Mouse (Mus musculus): ENCODE measurements around the gene Fam214b.

The Fam214b gene

GRCm38 (mm10) chr4:43010161-43011038, 35.6 kb downstream of the Fam214b start, which contains the start of gene Fancg:
Gene Fancg, minus strand, starts transcription at chr4:43010506.
- DNase-seq (ENCODE audit: low read depth in 1 of 2, low spot score in 2 of 2), result peak; percentile 36 to 45

GRCm38 (mm10) chr4:43005765-43006164, 40.3 kb downstream of the Fam214b start:
- DNase-seq (ENCODE audit: low read depth in 1 of 2, low spot score in 2 of 2), result no peak

- DNase-seq (ENCODE audit: low read depth in 1 of 2, low spot score in 2 of 2), result no peak
Observed at GRCm38 (mm10) chr4:43004951-43005350, 41.1 kb downstream of the Fam214b start.

GRCm38 (mm10) chr4:43002756-43003439, 43.1 kb downstream of the Fam214b start:
- no peak for DNase-seq (ENCODE audit: low read depth in 1 of 2, low spot score in 2 of 2)

- DNase-seq (ENCODE audit: low read depth in 1 of 2, low spot score in 2 of 2), result no peak
Observed at GRCm38 (mm10) chr4:43001272-43001671, 44.7 kb downstream of the Fam214b start.

- peak; percentile 98 for DNase-seq (ENCODE audit: low read depth in 1 of 2, low spot score in 2 of 2)
Observed at GRCm38 (mm10) chr4:43000141-43000986, 45.7 kb downstream of the Fam214b start, which contains the start of gene Vcp. Gene Vcp, minus strand, starts transcription at chr4:43000507.

GRCm38 (mm10) chr4:42999451-43000140, 46.4 kb downstream of the Fam214b start:
- DNase-seq (ENCODE audit: low read depth in 1 of 2, low spot score in 2 of 2), result peak; percentile 10 to 49

GRCm38 (mm10) chr4:42998022-42998421, 48.0 kb downstream of the Fam214b start:
- DNase-seq (ENCODE audit: low read depth in 1 of 2, low spot score in 2 of 2), result no peak

GRCm38 (mm10) chr4:42988296-42988695, 57.7 kb downstream of the Fam214b start:
- DNase-seq (ENCODE audit: low read depth in 1 of 2, low spot score in 2 of 2), result no peak
